Mouse (Mus musculus): ENCODE results near the gene Olfr508. TPM values are rescaled to one million over a fixed set of nuclear protein-coding genes. Genes with fewer than 3 reads are reported as not detected.

Olfr508 gene
- not detected in 2 replicates for polyA plus RNA-seq (2012)

GRCm38 (mm10) chr7:108629694-108630093 is at the start of gene Olfr508:
TSS of gene Olfr508 (plus strand) at chr7:108629994.

GRCm38 (mm10) chr7:108610487-108610886 is 19.3 kb upstream of the Olfr508 start, which contains the start of gene Olfr506:
TSS of gene Olfr506 (plus strand) at chr7:108610787.

GRCm38 (mm10) chr7:108621514-108621913 is 8.3 kb upstream of the Olfr508 start, which contains the start of gene Olfr507:
TSS of gene Olfr507 (plus strand) at chr7:108621814.

GRCm38 (mm10) chr7:108651806-108652205 is 22.0 kb downstream of the Olfr508 start, which contains the start of gene Olfr509:
TSS of gene Olfr509 (minus strand) at chr7:108651906.

GRCm38 (mm10) chr7:108666118-108666517 is 36.3 kb downstream of the Olfr508 start, which contains the start of gene Olfr510:
TSS of gene Olfr510 (plus strand) at chr7:108666418.

Other genes with a start within 250 kb of the Olfr508 start
- not detected in 2 replicates for gene Olfr495, start 236.8 kb upstream of the Olfr508 start, polyA plus RNA-seq (2012)
- gene Olfr497, start 209.6 kb upstream of the Olfr508 start, polyA plus RNA-seq (2012) = not detected in 2 replicates
- not detected in 2 replicates for gene Olfr498, start 164.7 kb upstream of the Olfr508 start, polyA plus RNA-seq (2012)
- not detected in 2 replicates for gene Olfr502, start 104.9 kb upstream of the Olfr508 start, polyA plus RNA-seq (2012)
- gene Olfr503, start 85.5 kb upstream of the Olfr508 start, polyA plus RNA-seq (2012) = not detected in 2 replicates
- not detected in 2 replicates for gene Olfr504, start 64.2 kb upstream of the Olfr508 start, polyA plus RNA-seq (2012)
- gene Olfr506, start 19.2 kb upstream of the Olfr508 start, polyA plus RNA-seq (2012) = not detected in 2 replicates
- not detected in 2 replicates for gene Olfr507, start 8.2 kb upstream of the Olfr508 start, polyA plus RNA-seq (2012)
- 0.02 TPM in 1 of 2 replicates, not detected in the other for gene Olfr509, start 21.9 kb downstream of the Olfr508 start, polyA plus RNA-seq (2012)
- not detected in 2 replicates for gene Olfr510, start 36.4 kb downstream of the Olfr508 start, polyA plus RNA-seq (2012)
- not detected in 2 replicates for gene Olfr512, start 83.3 kb downstream of the Olfr508 start, polyA plus RNA-seq (2012)
- not detected in 2 replicates for gene Olfr513, start 121.0 kb downstream of the Olfr508 start, polyA plus RNA-seq (2012)
- not detected in 2 replicates for gene Olfr514, start 196.0 kb downstream of the Olfr508 start, polyA plus RNA-seq (2012)
- gene Olfr516, start 220.5 kb downstream of the Olfr508 start, polyA plus RNA-seq (2012) = not detected in 2 replicates
- gene Olfr517, start 242.4 kb downstream of the Olfr508 start, polyA plus RNA-seq (2012) = not detected in 2 replicates